Mouse (Mus musculus) CD8-positive naive resting alpha-beta T cell, adult 57 days (primary cell): Measurements from ENCODE around the gene Agxt. TPM values are rescaled to one million over a fixed set of nuclear protein-coding genes. Genes with fewer than 3 reads are reported as not detected.

Source experiments
- total RNA-seq: library from RNA; stranded (reverse); gene quantifications from one replicate; pipeline ENCODE4 v1.2.4, GENCODE M21; 2023

Agxt gene
- not detected for total RNA-seq

GRCm38 (mm10) chr1:93135036-93135526, at the start of gene Agxt:
Gene Agxt (plus strand): TSS chr1:93135240.

GRCm38 (mm10) chr1:93101571-93102061, 33.4 kb upstream of the Agxt start, which contains the start of gene Kif1a:
Gene Kif1a (minus strand): TSS chr1:93101951.

DNA sequence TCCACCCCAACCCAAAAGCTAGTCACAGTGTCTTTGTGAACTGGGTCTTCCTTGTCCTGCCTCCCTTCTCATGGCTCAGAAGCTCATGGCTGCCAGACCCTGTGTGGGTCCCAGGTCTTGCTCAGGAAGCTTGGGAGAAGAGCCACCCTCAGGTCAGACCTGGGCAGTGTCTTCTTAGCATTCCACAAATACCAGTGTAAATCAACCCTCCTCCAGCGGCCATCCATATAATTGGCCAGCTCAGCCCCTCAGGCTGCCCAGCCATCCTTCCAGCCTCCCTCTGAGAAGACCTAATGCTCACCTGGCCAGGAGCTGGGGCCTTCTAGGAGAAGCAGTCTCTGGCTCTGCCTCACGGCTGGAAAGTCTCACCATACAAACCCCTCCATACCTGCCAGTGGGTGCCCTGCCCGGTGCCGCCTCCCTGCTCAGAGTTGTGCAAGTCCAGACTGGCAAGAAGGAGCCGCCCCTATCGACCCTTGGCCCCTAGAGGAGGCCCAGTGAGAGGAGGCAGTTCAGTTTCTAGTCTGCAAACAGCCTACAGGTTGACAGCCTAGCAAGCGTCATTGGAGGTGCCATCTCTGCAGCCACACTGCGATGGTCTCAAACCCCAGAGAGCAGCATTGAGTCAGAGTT, 25.6 kb downstream of the Agxt start, which contains the start of gene 2310007B03Rik:
TSS of gene 2310007B03Rik (minus strand) at position 448 of the 633 bp plus-strand sequence.

DNA sequence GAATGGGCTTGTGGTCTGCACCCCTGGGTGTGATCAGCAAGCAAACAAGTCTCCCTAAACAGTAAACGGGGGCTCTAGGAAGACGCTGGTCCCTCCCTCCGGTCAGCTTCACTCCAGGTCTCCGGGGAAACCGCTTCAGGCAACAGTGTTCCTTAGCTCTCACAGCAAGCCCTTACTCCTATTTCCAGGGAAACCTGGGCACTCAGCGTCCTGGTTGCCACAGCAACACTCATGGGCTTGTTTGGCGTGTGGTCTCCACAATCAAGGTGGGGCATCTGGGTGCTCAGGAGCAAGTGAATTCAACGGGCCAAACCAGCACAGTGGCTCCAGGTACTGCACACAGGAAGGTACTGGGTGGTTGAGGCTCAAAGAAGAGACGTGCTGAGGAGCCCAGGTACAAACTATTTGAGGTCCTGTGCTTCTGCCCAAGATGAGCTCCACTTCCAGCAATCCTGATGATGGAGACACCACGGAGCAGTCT, 33.3 kb downstream of the Agxt start, which contains the start of gene Crocc2:
TSS of gene Crocc2 (plus strand) at position 431 of the 481 bp plus-strand sequence.

Other genes with a start within 250 kb of the Agxt start
- gene Ankmy1, start 232.3 kb upstream of the Agxt start, total RNA-seq: 1.6 TPM
- gene Dusp28, start 228.3 kb upstream of the Agxt start, total RNA-seq: 5.8 TPM
- 89.5 TPM for gene Rnpepl1, start 224.5 kb upstream of the Agxt start, total RNA-seq
- 14.6 TPM for gene Capn10, start 200.9 kb upstream of the Agxt start, total RNA-seq
- 0.77 TPM for gene Gpr35, start 184.4 kb upstream of the Agxt start, total RNA-seq
- not detected for gene Aqp12, start 128.9 kb upstream of the Agxt start, total RNA-seq
- gene Kif1a, start 33.3 kb upstream of the Agxt start, total RNA-seq: not detected
- not detected for gene 2310007B03Rik, start 25.7 kb downstream of the Agxt start, total RNA-seq
- not detected for gene Crocc2, start 33.5 kb downstream of the Agxt start, total RNA-seq
- 0.80 TPM for gene Sned1, start 100.6 kb downstream of the Agxt start, total RNA-seq
- 15.2 TPM for gene Mterf4, start 170.7 kb downstream of the Agxt start, total RNA-seq
- gene Ppp1r7, start 207.6 kb downstream of the Agxt start, total RNA-seq: 27.8 TPM
- gene Pask, start 208.2 kb downstream of the Agxt start, total RNA-seq: 1.0 TPM
- gene Ano7, start 238.7 kb downstream of the Agxt start, total RNA-seq: not detected